Mouse (Mus musculus): ENCODE measurements around the gene Rrp7a.

The Rrp7a gene

DNA sequence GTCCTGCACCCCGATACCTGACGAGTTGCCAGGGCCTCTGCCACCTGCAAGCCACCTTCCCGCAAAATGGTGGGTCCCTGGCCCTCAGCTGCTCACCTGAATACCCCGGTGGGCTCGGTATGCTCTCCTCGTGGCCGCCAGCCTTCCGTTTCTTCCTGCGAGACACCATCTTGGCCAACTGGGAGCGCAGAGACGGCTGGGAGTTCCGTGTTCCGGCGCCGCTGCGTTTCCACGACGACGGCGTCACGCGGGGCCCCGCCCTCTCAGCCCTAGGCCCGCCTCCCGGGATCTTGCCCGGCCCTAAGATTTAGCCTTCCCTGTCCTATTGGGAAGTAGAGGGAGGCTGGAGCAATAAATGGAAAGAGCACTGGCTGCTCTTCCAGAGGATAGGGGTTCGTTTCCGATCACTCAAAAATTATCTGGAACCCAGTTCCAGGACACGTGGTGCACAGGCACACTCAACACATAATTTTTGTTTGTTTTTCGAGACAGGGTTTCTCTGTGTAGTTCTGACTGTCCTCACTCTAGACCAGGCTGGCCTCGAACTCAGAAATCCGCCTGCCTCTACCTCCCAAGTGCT lies at the start of gene Rrp7a:
Gene Rrp7a, minus strand, starts transcription at position 236 of the 580 bp plus-strand sequence.
- DNase-seq (ENCODE audit: low read depth): peak; percentile 64

GRCm38 (mm10) chr15:83171712-83172481 lies 49.3 kb upstream of the Rrp7a start:
- peak; percentile 97 for DNase-seq (ENCODE audit: low read depth)

GRCm38 (mm10) chr15:83170956-83171659 lies 48.5 kb upstream of the Rrp7a start:
- DNase-seq (ENCODE audit: low read depth): no peak

- DNase-seq (ENCODE audit: low read depth): peak; percentile 87
Measured at GRCm38 (mm10) chr15:83169772-83170722, 47.4 kb upstream of the Rrp7a start.

- no peak for DNase-seq (ENCODE audit: low read depth)
Measured at GRCm38 (mm10) chr15:83168875-83169771, 46.5 kb upstream of the Rrp7a start.

DNA sequence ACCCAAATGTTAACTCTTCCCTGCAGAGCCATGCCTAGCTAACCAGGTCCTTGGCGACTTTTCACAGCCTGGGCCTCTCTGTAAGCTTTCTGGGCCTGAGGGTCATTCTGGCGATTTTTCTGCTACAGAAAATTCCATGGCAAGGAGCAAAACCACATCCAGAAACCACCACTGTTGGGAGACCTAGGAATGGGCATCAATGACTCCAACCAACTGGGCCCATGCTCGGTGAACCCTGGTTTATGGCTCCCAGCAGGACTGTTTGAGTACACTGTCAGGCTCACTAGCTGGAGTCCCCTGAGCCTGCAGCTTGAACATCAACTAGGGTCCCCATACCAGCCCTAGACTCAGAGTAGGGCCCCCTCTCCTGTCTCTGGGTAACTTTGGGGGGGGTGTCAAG lies 45.7 kb upstream of the Rrp7a start:
- DNase-seq (ENCODE audit: low read depth): no peak

GRCm38 (mm10) chr15:83167550-83168065 lies 45.0 kb upstream of the Rrp7a start:
- no peak for DNase-seq (ENCODE audit: low read depth)

DNA sequence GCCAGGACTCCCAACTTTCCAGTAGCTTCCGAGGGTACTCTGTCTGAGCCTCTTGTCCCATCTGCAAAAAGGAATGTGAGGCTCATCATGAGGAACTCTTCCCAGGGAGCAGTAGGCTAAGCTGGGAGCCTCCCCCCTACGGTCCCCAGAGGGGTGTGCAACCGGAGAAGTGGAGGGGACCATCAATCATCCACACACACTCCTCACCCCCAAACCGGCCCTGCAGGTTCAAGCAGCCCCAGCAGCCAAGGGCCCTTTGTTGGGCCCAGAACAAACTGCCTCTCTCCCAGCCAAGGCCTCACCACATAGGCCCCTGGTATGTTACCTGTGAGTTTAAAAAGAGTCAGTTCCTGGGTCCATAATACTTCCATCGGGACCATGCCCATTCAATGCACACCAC lies 44.5 kb upstream of the Rrp7a start:
- no peak for DNase-seq (ENCODE audit: low read depth)

- no peak for DNase-seq (ENCODE audit: low read depth)
Measured at GRCm38 (mm10) chr15:83166642-83167041, 44.0 kb upstream of the Rrp7a start.

- no peak for DNase-seq (ENCODE audit: low read depth)
Measured at GRCm38 (mm10) chr15:83165526-83166315, 43.1 kb upstream of the Rrp7a start.

GRCm38 (mm10) chr15:83164971-83165471 lies 42.4 kb upstream of the Rrp7a start:
- DNase-seq (ENCODE audit: low read depth): peak; percentile 79

DNA sequence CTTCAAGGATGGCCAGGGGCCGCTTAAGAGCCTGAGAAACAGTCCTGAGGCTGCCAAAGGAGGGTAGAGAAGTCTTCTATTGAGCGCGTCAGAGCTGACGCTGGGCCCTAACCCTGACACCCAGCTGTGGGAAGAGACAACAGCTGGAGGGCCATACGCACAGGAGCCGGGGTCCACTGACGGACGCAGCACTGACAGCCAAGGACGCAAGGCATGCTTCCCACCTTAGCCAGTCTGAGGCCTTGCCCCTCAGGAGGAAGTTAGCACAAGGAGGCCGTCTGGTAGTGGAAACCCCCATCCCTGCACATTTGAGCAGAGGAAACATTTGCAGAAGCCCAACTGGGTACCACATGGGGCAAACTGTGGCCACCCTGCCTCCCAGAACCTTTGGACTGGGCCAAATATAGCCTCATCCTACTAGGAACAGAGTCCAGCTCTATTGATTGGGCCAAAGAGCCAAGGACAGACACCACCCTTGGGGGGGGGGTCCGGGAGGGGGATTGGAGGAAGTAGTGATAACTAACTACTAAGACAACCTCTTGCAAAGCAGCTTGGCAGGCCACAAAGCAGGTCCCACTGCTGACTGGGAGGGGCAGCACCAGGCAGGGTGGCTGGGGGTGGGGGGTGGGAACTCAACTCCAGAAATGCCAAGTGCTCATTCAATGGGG lies 40.4 kb upstream of the Rrp7a start:
- DNase-seq (ENCODE audit: low read depth): no peak

DNA sequence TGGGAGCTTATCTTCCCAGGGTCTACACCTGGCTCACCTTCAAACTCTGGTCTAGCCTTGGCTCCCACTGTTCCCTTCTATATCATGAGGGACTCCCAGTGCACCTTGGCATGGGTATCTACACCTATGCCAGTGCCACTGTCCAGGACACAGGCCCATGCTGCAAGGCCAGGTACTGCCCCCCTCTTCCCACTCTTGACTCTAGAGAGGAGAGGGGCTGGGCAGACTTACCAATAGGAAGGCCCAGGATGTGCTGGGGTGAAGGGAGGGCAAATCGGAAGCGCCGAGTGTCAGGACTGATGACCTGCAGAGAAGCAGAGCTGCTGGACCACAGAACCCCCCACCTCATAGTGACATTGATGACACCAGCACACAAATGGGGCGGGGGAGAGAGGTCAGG lies 39.4 kb upstream of the Rrp7a start:
- DNase-seq (ENCODE audit: low read depth): no peak

DNA sequence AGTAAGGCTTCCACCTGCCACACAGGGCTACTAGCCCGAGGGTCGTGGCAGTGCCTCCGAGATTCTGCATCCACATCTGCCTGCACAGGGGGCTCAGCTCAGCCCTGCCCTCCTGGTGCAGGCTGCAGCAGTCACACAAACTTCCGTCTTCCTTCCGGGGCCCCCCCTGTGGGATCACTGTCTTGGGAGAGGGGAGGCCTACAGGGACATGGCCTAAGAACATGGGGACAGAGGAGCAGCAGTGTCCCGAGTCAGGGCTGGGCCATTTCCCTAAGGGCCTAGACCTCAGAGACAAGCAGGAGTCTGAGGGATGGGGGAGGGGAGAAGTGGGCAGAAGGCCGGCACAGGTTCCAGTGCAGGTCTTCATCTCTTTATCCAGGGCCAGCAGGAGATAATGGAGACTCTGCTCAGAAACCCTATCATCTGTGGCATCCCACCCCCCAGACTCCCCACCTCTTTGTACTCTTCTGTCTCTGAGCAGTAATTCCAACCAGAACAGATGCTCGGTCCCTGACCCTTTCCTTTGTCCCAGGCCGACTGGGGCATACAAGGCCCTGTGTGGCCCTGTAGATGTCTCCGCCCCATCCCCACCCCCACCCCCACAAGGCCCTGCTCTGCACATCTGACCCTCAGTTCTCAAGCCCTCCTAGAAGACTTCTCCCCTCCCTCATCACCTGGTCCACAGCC lies 38.6 kb upstream of the Rrp7a start:
- DNase-seq (ENCODE audit: low read depth): no peak

DNA sequence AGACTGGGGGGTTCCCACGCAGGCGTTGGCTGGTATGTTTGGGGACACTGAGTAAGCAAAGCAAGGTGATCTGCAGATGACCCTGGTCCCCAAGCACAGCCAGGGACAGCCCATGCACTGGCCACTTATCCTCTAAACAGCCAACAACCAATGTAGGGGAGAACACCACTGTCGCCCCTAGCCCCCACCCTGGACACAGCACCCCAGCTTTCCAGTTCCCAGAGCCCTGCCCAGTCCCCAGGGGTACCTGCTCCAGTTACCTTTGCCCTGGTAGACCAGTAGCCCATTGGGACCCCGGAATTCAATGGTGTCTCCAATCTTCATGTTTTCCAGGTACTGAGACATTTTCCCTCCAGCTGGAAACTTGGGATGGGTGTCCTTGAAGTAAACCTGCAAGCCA lies 38.0 kb upstream of the Rrp7a start:
- no peak for DNase-seq (ENCODE audit: low read depth)

- no peak for DNase-seq (ENCODE audit: low read depth)
Measured at GRCm38 (mm10) chr15:83159823-83160222, 37.2 kb upstream of the Rrp7a start.

DNA sequence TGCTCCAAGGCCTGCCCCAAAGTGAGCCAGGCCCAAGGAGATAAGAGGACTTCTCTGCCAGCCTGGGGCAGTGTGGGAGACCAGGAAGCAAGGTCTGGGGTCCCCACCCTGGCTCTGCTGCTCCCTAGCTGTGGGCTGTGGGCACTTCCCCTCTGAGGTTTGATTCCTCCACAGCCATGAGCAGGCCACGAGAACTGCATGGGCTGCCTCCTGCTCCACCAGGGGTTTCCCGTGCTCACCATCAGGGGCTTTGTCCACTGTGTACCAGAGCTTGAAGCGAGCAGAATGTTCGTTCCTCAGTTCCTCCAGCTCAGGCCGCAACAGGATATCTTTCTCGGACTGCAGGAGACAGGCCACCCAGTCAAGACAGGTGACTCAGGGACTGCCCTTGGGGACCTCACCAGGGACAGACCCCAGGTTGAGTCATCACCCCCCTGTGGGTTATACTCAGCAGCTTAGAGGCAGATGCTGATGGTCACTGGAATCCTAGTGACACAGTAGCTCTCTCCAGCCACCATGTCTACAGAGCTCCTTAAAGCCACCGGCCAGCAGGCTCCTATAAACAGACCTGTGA lies 36.1 kb upstream of the Rrp7a start:
- DNase-seq (ENCODE audit: low read depth): no peak

- DNase-seq (ENCODE audit: low read depth): no peak
Measured at GRCm38 (mm10) chr15:83157667-83158064, 35.1 kb upstream of the Rrp7a start.
